Mouse (Mus musculus) stomach, embryonic 16.5 days (tissue): ENCODE data around the gene Tnks1bp1. TPM values are rescaled to one million over a fixed set of nuclear protein-coding genes. Genes with fewer than 3 reads are reported as not detected.

ENCODE experiments used
- ATAC-seq: fragments of 200-750 bp; cut with Nextera tagmentation; 2 replicates; pipeline ENCODE4 v1.8.0; 2017; ENCODE audit warnings: moderate number of reproducible peaks, moderate TSS enrichment; ENCODE audit not compliant: insufficient read depth, low FRiP score
- H3K27ac ChIP-seq: fragments of 300-500 bp; sonication (generic); 2 replicates; pipeline ENCODE4 v1.5.1; 2014; ENCODE audit warnings: low read length
- H3K27me3 ChIP-seq: fragments of 300-500 bp; sonication (generic); 2 replicates; pipeline ENCODE4 v1.6.1; 2014; ENCODE audit warnings: low read length, control low read depth, mixed read lengths; ENCODE audit not compliant: control insufficient read depth, insufficient read depth
- H3K36me3 ChIP-seq: fragments of 300-500 bp; sonication (generic); 2 replicates; pipeline ENCODE4 v1.6.1; 2014; ENCODE audit warnings: low read length; ENCODE audit not compliant: control insufficient read depth, insufficient read depth
- H3K4me1 ChIP-seq: fragments of 300-500 bp; sonication (generic); 2 replicates; pipeline ENCODE4 v1.6.1; 2014; ENCODE audit warnings: low read length, control low read depth, mixed read lengths; ENCODE audit not compliant: control insufficient read depth, insufficient read depth
- H3K4me2 ChIP-seq: fragments of 300-500 bp; sonication (generic); 2 replicates; pipeline ENCODE4 v1.6.1; 2014; ENCODE audit warnings: low read depth, low read length, mixed read lengths
- H3K4me3 ChIP-seq: fragments of 300-500 bp; sonication (generic); replicated peaks from 2 replicates; pipeline ENCODE4 v1.5.1; 2014; ENCODE audit warnings: mild to moderate bottlenecking, low read length
- H3K9ac ChIP-seq: fragments of 300-500 bp; sonication (generic); 2 replicates; pipeline ENCODE4 v1.6.1; 2014; ENCODE audit warnings: low read length
- H3K9me3 ChIP-seq: fragments of 300-500 bp; sonication (generic); replicated peaks from 2 replicates; pipeline ENCODE4 v1.6.1; 2016; ENCODE audit warnings: low read length, control low read depth; ENCODE audit not compliant: control insufficient read depth
- WGBS: fragments of 180-500 bp; shearing (Covaris S2); extraction: QIAGEN DNeasy Blood & Tissue Kit; methylation state at CpG from one replicate; pipeline ENCODE4 v1.1.7; 2014; 5-methylcytosine and 5-hydroxymethylcytosine counted together
- polyA plus RNA-seq: library from polyadenylated mRNA; unstranded; fragments of >200 nt; fragmentation: Nextera tagmentation; extraction: Ambion mirVana; gene quantifications from 2 replicates; pipeline ENCODE4 v1.2.1, GENCODE M21; 2015

The Tnks1bp1 gene
- polyA plus RNA-seq, 1 experiment from 2014 or later = 66.9 TPM

DNA sequence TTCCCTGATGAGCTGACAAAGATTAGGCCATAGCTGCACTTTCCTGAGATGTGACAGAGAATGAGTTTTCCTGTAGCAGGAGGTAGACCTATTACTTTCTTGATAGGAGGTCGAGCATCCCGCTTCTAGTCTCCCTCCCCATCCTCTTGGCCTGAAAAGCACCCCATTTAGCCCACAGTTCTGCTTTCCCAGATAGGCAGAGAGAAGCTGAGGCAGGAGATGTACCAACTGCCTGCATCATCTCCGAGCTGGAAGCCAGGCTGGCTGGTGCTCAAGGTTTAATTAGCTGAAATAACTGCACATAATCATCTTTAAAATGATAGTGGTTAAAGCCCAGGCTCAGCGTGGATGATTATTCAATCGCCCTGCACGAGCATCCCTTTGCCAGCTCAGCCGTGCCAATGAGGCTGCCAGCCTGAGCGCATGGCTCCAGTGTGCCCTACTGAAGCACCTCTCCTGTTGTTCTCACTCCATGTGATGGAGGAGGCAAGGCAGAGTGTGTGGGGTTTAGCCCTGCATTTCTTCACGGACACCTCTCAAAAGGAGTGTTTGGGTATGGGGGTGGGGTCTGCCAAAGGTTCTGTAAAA, 62.6 kb downstream of the Tnks1bp1 start:
- Histone ChIP-seq H3K27ac (no peak overlapping the region), H3K4me1 (peaks cover 8% of the 10 kb centered on the region), H3K36me3 (no peaks in the 10 kb centered on the region), H3K9ac (no peak overlapping the region), H3K4me3 (no peak overlapping the region), H3K9me3 (no peaks in the 10 kb centered on the region), H3K27me3 (no peaks in the 10 kb centered on the region), H3K4me2 (no peak overlapping the region)
- 77% methylated on average over 9 of the region's 9 CpGs for WGBS
- ATAC-seq = no peak

Other genes with a start within 250 kb of the Tnks1bp1 start
- gene Ube2l6, start 249.2 kb upstream of the Tnks1bp1 start, polyA plus RNA-seq = 67.7 and 68.9 TPM in 2 replicates
- 0.42 and 1.7 TPM in 2 replicates for gene Smtnl1, start 225.4 kb upstream of the Tnks1bp1 start, polyA plus RNA-seq
- 36.7 and 45.6 TPM in 2 replicates for gene Timm10, start 221.0 kb upstream of the Tnks1bp1 start, polyA plus RNA-seq
- 20.8 TPM in 2 replicates for gene Slc43a1, start 209.2 kb upstream of the Tnks1bp1 start, polyA plus RNA-seq
- 0.37 TPM in 1 of 2 replicates, not detected in the other for gene Rtn4rl2, start 161.3 kb upstream of the Tnks1bp1 start, polyA plus RNA-seq
- gene Slc43a3, start 111.4 kb upstream of the Tnks1bp1 start, polyA plus RNA-seq = 37.3 and 41.9 TPM in 2 replicates
- gene Prg2, start 67.6 kb upstream of the Tnks1bp1 start, polyA plus RNA-seq = 2.2 and 2.4 TPM in 2 replicates
- gene Prg3, start 59.8 kb upstream of the Tnks1bp1 start, polyA plus RNA-seq = 0.28 TPM in 1 of 2 replicates, not detected in the other
- gene Ssrp1, start 10.8 kb upstream of the Tnks1bp1 start, polyA plus RNA-seq = 211 and 239 TPM in 2 replicates
- 1.6 and 1.8 TPM in 2 replicates for gene P2rx3, start 10.6 kb upstream of the Tnks1bp1 start, polyA plus RNA-seq
- 75.8 and 81.7 TPM in 2 replicates for gene Aplnr, start 88.2 kb downstream of the Tnks1bp1 start, polyA plus RNA-seq
- 3.0 and 4.2 TPM in 2 replicates for gene Lrrc55, start 149.2 kb downstream of the Tnks1bp1 start, polyA plus RNA-seq